Comparison of ENCODE assay signal across 9 mouse cellular contexts in the genomic region with DNA sequence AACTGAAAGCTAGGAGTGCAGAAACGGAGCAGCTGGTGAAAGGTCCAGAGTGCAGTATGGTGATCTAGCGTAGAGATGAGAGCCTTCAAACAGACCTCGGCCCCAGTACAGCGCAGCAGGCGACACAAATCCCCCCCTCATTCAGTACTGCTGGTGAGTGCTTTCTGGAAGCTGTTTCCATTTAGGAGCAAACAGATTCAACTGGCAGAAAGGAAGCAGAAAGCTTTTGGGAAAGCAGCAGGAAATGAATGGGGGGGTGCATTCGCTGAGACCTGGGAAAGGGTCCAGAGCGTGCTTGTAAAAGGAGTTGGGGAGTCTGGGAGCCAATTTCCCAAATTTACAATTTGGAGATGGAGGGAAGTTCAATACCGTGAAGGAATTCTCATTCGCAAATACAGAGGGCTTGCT.
DNase-seq lines count a peak whose midpoint lies in the region; ATAC-seq lines count a peak whose summit lies in the region.
"Had no signal": no experiment of that assay in that cellular context is flagged by ENCODE, and none has a peak within 500 bp of the region (broad histone marks: within the 10 kb centered on the region; RNA-seq: fewer than 3 reads in every experiment).

No protein-coding gene starts in this region.

- H3K36me3 ChIP-seq in kidney, embryonic 16.5 days (ENCODE audit: insufficient read depth, low read length): no peaks in the 10 kb centered on the region
- H3K36me3 ChIP-seq in embryonic facial prominence, embryonic 11.5 days (replicated peaks; ENCODE audit: control insufficient read depth, insufficient read depth, low read depth, low read length): no peaks in the 10 kb centered on the region
- H3K36me3 ChIP-seq in embryonic facial prominence, embryonic 15.5 days: no peaks in the 10 kb centered on the region
- H3K36me3 ChIP-seq in limb, embryonic 13.5 days: no peaks in the 10 kb centered on the region; the same call in 1 of the 2 replicates

- no peak for DNase-seq in kidney, adult 9 months
- peak; percentile 63 for DNase-seq in embryonic facial prominence, embryonic 11.5 days (ENCODE audit: low spot score)
- DNase-seq in right cerebral cortex, adult 18-20 months: no peak
- no peak for DNase-seq in natural killer cell, adult 2 months (ENCODE audit: low spot score in 2 of 2)
- DNase-seq: adrenal gland, postnatal 36 days had no signal

- WGBS in kidney, embryonic 16.5 days: 32% methylated on average over 9 of the region's 9 CpGs
- 11% methylated on average over 9 of the region's 9 CpGs for WGBS in embryonic facial prominence, embryonic 11.5 days
- WGBS in embryonic facial prominence, embryonic 15.5 days: 21% methylated on average over 9 of the region's 9 CpGs
- WGBS in limb, embryonic 13.5 days: 9% methylated on average over 9 of the region's 9 CpGs

- H3K4me2 ChIP-seq in kidney, embryonic 16.5 days (replicated peaks; ENCODE audit: low read depth, low read length): no peak overlapping the region
- no peak overlapping the region for H3K4me2 ChIP-seq in embryonic facial prominence, embryonic 11.5 days (ENCODE audit: low read depth, low read length)
- H3K4me2 ChIP-seq in embryonic facial prominence, embryonic 15.5 days (replicated peaks): peak overlapping the region; percentile 33
- peak overlapping the region; percentile 45 for H3K4me2 ChIP-seq in limb, embryonic 13.5 days (replicated peaks)

- H3K9me3 ChIP-seq in kidney, embryonic 16.5 days (ENCODE audit: low read length): no peaks in the 10 kb centered on the region
- H3K9me3 ChIP-seq in embryonic facial prominence, embryonic 11.5 days (replicated peaks; ENCODE audit: control insufficient read depth, low read length): no peaks in the 10 kb centered on the region
- H3K9me3 ChIP-seq in embryonic facial prominence, embryonic 15.5 days (replicated peaks): no peaks in the 10 kb centered on the region
- H3K9me3 ChIP-seq in limb, embryonic 13.5 days: no peaks in the 10 kb centered on the region

- H3K4me1 ChIP-seq in kidney, embryonic 16.5 days (ENCODE audit: insufficient read depth, low read length): peaks cover 51% of the 10 kb centered on the region
- H3K4me1 ChIP-seq in embryonic facial prominence, embryonic 11.5 days (ENCODE audit: control insufficient read depth, insufficient read depth, low read length): peaks cover 5% of the 10 kb centered on the region; the same call in 1 of the 2 replicates
- H3K4me1 ChIP-seq in embryonic facial prominence, embryonic 15.5 days: peaks cover 83% of the 10 kb centered on the region
- H3K4me1 ChIP-seq in limb, embryonic 13.5 days: peaks cover 80% of the 10 kb centered on the region

- no peak overlapping the region for H3K4me3 ChIP-seq in kidney, embryonic 16.5 days (ENCODE audit: low read length)
- H3K4me3 ChIP-seq in embryonic facial prominence, embryonic 11.5 days (ENCODE audit: low read depth, low read length): no peak overlapping the region
- H3K4me3 ChIP-seq in embryonic facial prominence, embryonic 15.5 days (replicated peaks): no peak overlapping the region
- peak overlapping the region; percentile 16; the same call in 1 of the 2 replicates for H3K4me3 ChIP-seq in limb, embryonic 13.5 days

- H3K27ac ChIP-seq in kidney, embryonic 16.5 days (ENCODE audit: low read length): 0 out of 2 replicates have a peak overlapping the region, but pooled peaks have one; percentile 7
- H3K27ac ChIP-seq in embryonic facial prominence, embryonic 11.5 days (replicated peaks; ENCODE audit: low read depth, low read length): no peak overlapping the region
- peak overlapping the region; percentile 74 for H3K27ac ChIP-seq in embryonic facial prominence, embryonic 15.5 days (replicated peaks)
- peak overlapping the region; percentile 62 for H3K27ac ChIP-seq in limb, embryonic 13.5 days

- no peak overlapping the region for H3K9ac ChIP-seq in kidney, embryonic 16.5 days (replicated peaks; ENCODE audit: low read length)
- H3K9ac ChIP-seq in embryonic facial prominence, embryonic 11.5 days (replicated peaks; ENCODE audit: low read length): no peak overlapping the region
- H3K9ac ChIP-seq in embryonic facial prominence, embryonic 15.5 days: no peak overlapping the region
- no peak overlapping the region for H3K9ac ChIP-seq in limb, embryonic 13.5 days

- ATAC-seq in kidney, embryonic 16.5 days (ENCODE audit: low FRiP score, low TSS enrichment): no peak
- no peak for ATAC-seq in embryonic facial prominence, embryonic 11.5 days (replicated peaks; ENCODE audit: insufficient number of reproducible peaks, low FRiP score, low TSS enrichment, low read depth)
- ATAC-seq in embryonic facial prominence, embryonic 15.5 days (ENCODE audit: insufficient number of reproducible peaks, low FRiP score, low TSS enrichment, low read depth): 0 out of 2 replicates have a peak, but pooled peaks have one; percentile 55
- peak; percentile 85 for ATAC-seq in limb, embryonic 13.5 days (ENCODE audit: low FRiP score, low read depth)
- ATAC-seq in granulocyte monocyte progenitor cell, adult 5-6 weeks (replicated peaks; ENCODE audit: poor library complexity, severe bottlenecking): no peak

- no peaks in the 10 kb centered on the region for H3K27me3 ChIP-seq in kidney, embryonic 16.5 days (ENCODE audit: insufficient read depth, low read length)
- H3K27me3 ChIP-seq in embryonic facial prominence, embryonic 11.5 days (ENCODE audit: control insufficient read depth, insufficient read depth, low read length): no peaks in the 10 kb centered on the region
- H3K27me3 ChIP-seq in embryonic facial prominence, embryonic 15.5 days: no peaks in the 10 kb centered on the region
- 0 out of 2 replicates have a peak, but pooled peaks cover 5% of the 10 kb centered on the region for H3K27me3 ChIP-seq in limb, embryonic 13.5 days

Comparison
In these comparisons a context has a peak if more than half of its experiments do, and no peak if none do; other contexts are left out.
1. ATAC-seq: peak in embryonic facial prominence, embryonic 15.5 days (single experiment) and limb, embryonic 13.5 days (single experiment); none in kidney, embryonic 16.5 days (single experiment), embryonic facial prominence, embryonic 11.5 days (single experiment) and granulocyte monocyte progenitor cell, adult 5-6 weeks (single experiment).
2. H3K4me2 ChIP-seq: peak in embryonic facial prominence, embryonic 15.5 days (single experiment) and limb, embryonic 13.5 days (single experiment); none in kidney, embryonic 16.5 days (single experiment) and embryonic facial prominence, embryonic 11.5 days (single experiment).